Mouse (Mus musculus): ENCODE data around the gene Gpr19.

The Gpr19 gene

GRCm38 (mm10) chr6:134922511-134923195 is 24.3 kb upstream of the Gpr19 start:
- no peak for DNase-seq

- peak; percentile 52 for DNase-seq
Observed at GRCm38 (mm10) chr6:134921695-134922510, 23.5 kb upstream of the Gpr19 start.

GRCm38 (mm10) chr6:134921014-134921694 is 22.8 kb upstream of the Gpr19 start:
- peak; percentile 62 to 76 for DNase-seq

- peak; percentile 87 to 92 for DNase-seq
Observed at GRCm38 (mm10) chr6:134920190-134921013, 22.0 kb upstream of the Gpr19 start, which contains the start of gene Cdkn1b. Gene Cdkn1b, plus strand, starts transcription at chr6:134920401.

- DNase-seq, result peak in 1 of 2 experiments; percentile 18
Observed at GRCm38 (mm10) chr6:134919511-134920189, 21.3 kb upstream of the Gpr19 start.

- DNase-seq, result peak; percentile 24 to 39
Observed at GRCm38 (mm10) chr6:134918769-134919168, 20.4 kb upstream of the Gpr19 start.

- peak; percentile 61 to 71 for DNase-seq
Observed at GRCm38 (mm10) chr6:134917087-134917486, 18.7 kb upstream of the Gpr19 start.

GRCm38 (mm10) chr6:134916641-134917040 is 18.3 kb upstream of the Gpr19 start:
- DNase-seq, result peak; percentile 66 to 79

GRCm38 (mm10) chr6:134914523-134914922 is 16.1 kb upstream of the Gpr19 start:
- DNase-seq, result no peak

GRCm38 (mm10) chr6:134905811-134906210 is 7.4 kb upstream of the Gpr19 start:
- DNase-seq, result no peak

GRCm38 (mm10) chr6:134903891-134904884 is 5.8 kb upstream of the Gpr19 start:
- DNase-seq, result no peak

GRCm38 (mm10) chr6:134903368-134903767 is 5.0 kb upstream of the Gpr19 start:
- DNase-seq, result no peak

- DNase-seq, result peak; percentile 98 to 99
Observed at GRCm38 (mm10) chr6:134897443-134898094, 809 bp downstream of the Gpr19 start.

- DNase-seq, result peak in 1 of 2 experiments; percentile 24
Observed at GRCm38 (mm10) chr6:134896570-134897436, 1.6 kb downstream of the Gpr19 start.

GRCm38 (mm10) chr6:134890436-134890835 is 7.9 kb downstream of the Gpr19 start:
- no peak for DNase-seq

- DNase-seq, result no peak
Observed at GRCm38 (mm10) chr6:134889763-134890162, 8.6 kb downstream of the Gpr19 start.

GRCm38 (mm10) chr6:134888563-134889017 is 9.8 kb downstream of the Gpr19 start:
- no peak for DNase-seq

GRCm38 (mm10) chr6:134887711-134888449 is 10.5 kb downstream of the Gpr19 start:
- no peak for DNase-seq
